Mouse (Mus musculus) ovary, postnatal 10 days (tissue): ENCODE data around the gene Pmel.
"Not testable (repeated sequence)": the region's sequence is repeated elsewhere in the genome, so short reads cannot be mapped to it uniquely, and the experiment has no call there.

Experiments used
- DNase-seq: peaks from one replicate; pipeline ENCODE4 v3.0.0; 2022; ENCODE audit warnings: low spot score

The Pmel gene

DNA sequence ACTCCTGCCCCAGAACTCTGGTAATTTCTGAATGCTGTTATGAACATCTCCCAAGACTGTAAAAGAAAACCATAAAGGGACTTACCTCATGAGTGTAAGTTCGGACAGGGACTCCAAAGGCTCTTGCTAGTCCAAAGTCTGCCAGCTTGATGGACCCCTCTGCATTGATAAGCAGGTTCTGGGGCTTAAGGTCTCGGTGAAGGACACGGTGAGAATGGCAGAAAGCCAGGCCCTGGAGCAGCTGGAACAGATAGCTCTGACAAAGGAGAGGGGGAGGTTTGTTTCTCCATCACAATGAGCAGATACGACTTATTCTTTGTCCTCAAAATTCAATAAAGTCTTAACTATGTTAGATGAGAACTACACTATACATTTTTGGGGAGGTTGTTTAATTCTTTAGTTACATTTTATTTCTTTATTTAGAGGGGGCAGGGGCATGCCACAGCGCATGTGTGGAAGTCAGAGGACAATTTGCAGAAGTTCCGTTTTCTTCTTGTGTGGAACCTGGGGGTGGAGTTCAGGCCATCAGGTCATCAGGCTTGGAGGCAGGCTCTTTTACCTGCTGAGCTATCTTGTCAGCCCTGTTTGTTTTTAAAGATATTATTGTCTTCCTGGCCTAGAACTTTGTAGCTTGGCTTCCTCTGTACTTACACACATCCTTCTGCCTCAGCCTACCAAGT is 1.5 kb upstream of the Pmel start:
- no peak for DNase-seq

DNA sequence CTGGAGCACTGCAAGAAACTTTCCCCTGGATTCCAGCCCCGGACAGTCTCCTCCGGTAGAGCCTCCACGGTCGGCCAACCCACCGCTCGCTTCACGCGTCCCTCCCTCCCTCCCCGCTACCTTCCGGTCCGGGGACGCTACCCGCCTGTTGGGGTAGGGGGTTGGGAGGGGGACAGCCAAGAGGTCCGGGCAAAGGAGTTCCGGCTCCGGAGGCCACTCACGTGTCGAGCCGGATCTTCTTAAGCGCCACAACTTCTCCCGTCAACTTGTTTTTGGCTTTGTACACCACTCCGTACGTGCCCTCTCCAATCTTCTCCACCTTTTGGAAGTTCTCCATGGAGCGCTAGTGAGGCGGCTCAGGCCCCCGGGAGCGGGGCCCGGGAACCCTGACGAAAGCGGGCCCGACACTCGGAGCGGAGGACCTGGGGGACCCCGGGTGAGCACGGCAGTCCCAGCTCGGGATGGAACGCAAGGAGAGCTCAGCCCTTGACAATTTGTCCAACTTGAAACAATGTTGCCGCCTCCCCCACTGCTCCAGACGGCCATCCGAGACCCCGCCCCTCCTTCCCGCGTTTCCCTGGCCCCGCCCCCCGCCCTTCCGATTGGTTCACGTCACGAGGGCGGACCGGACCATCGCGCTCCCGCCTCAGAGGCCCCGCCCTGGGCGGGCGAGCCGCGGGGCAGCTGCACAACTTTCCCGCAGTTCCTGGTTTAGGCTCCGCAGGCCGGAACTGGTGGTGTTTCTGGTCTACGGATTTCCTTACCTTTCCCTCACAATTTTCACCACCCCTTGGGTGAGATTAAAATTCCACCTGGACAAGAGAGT is 709 bp downstream of the Pmel start, which contains the start of gene Cdk2:
TSS of gene Cdk2 (minus strand) at position 541 of the 826 bp plus-strand sequence.
- DNase-seq: peak; percentile 83

DNA sequence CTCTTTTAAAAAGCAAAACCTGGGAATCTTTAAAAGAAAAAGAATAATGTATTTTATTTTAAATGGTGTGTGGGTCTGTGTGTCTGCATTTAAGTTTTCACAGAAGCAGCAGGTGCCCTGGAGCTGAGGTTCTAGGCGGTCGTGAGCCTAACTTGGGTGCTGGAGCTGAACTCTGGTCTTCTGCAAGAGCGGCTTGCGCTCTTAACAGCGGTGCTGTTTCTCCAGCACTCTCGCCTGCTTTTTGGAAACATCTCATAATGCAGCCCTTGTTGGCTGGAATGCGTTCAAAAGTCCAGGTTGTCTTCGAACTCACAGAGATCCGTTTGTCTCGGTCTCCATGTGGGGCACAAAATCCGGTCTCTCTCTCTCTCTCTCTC is 1.3 kb downstream of the Pmel start:
- no peak for DNase-seq

DNA sequence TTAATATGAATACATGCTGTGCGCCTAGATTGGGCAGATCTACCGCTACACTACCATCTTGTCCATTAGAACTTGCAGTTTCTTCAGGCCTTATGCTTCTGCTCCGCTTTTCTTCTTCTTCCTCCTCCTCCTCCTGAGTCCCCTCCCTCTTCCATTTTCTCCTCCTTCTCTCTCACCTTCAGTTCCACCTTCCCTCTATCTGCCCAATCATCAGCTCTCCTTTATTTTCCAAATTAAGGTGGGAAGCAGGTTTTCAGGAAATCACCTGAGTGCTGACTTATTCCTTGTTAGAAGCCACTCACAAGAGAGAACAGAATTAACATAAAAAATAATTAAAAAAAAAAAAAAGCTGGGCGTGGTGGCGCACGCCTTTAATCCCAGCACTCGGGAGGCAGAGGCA is 7.3 kb downstream of the Pmel start:
- DNase-seq: not testable (repeated sequence)

DNA sequence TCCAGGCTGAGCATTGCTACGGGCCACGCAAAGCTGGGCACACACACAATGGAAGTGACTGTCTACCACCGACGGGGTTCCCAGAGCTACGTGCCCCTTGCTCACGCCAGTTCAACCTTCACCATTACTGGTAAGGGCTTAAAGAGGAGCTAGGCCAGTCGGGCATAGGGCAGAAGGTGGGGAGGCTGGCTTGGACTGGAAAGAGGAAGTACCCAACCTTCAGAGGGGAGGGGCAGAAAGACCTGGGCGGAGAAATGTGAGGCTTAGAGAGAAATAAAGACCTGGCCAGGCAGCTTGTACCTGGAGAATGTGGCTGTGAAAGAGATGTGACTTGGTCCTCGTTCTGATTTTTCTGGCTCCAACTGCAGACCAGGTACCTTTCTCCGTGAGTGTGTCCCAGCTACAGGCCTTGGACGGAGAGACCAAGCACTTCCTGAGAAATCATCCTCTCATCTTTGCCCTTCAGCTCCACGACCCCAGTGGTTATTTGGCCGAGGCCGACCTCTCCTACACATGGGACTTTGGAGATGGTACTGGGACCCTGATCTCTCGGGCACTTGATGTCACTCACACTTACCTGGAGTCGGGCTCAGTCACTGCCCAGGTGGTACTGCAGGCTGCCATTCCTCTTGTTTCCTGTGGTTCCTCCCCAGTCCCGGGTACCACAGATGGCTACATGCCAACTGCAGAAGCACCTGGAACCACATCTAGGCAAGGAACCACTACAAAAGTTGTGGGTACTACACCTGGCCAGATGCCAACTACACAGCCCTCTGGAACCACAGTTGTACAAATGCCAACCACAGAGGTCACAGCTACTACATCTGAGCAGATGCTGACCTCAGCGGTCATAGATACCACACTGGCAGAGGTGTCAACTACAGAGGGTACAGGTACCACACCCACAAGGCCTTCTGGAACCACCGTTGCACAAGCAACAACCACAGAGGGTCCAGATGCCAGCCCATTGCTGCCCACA is 11.9 kb downstream of the Pmel start:
- DNase-seq: no peak

DNA sequence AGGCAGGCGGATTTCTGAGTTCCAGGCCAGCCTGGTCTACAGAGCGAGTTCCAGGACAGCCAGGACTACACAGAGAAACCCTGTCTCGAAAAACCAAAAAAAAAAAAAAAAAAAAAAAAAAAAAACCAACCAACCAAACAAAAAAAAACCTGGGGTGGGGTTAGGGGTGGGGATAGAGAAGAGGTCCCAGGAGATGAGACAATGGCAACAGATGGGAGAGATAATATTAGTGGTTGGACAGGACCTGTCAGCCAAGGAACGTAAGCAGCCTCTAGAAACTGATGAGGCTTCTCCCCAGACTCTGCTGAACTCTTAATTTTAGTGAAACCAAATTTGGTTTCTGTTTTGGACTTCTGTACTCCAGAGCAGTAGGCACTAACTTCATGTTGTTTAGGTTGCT is 21.5 kb downstream of the Pmel start:
- DNase-seq: not testable (repeated sequence)

DNA sequence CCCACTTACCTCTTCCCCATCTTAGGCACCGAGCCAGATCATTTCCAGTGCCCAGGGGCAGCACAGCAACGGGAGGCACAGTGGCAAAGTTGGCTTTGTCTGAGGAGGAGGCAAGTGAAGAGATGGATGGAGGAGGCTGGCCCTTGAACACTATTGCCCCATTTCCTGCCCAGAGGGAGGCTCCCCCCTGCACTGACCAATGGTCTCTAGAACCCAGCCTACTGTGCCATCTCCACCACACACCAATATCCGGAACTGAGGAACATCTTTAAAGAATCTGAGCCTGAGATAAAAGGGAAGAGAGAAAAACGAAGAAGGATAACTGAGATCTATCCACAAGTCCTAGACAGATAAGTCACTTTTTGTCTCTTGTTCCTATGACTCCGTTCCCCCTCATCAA is 24.1 kb downstream of the Pmel start:
- DNase-seq: no peak

DNA sequence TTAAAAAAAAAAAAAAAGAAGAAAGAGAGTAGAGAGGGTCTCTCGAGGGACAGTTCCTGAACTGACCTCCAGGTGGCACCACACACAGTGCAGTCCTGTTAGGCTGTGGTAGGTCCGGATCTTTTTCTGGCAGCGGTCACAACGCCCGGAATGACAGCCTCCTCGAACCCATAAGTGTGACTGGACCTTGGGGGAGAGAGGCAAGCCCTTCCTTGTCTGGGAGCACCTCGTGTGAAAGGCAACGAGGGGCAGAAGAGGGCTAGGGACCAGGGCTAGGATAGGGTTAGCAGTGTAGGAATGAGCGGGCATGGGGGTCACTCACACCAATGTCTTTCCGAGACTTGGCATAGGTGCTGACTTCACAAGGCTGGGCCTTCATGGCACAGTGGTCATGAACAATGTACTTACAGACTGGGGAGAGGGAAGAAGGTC is 27.0 kb downstream of the Pmel start:
- DNase-seq: peak; percentile 55

DNA sequence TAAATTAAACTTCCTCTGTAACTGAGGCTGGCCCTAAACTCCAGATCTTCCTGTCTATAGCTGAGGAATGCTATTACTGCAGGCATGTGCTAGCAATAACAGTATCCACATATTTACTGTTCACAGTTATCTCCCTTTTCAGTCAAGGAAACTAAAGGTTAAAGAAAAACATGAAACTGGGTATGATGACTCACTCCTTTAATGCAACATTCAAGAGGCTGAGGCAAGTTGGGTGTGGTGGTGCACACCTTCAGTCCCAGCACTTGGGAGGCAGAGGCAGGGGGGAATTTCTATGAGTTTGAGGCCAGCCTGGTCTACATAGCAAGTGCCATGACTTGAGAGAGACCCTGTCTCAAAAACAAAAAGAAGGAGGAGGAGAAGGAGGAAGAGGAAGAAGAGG is 28.0 kb downstream of the Pmel start:
- DNase-seq: no peak

DNA sequence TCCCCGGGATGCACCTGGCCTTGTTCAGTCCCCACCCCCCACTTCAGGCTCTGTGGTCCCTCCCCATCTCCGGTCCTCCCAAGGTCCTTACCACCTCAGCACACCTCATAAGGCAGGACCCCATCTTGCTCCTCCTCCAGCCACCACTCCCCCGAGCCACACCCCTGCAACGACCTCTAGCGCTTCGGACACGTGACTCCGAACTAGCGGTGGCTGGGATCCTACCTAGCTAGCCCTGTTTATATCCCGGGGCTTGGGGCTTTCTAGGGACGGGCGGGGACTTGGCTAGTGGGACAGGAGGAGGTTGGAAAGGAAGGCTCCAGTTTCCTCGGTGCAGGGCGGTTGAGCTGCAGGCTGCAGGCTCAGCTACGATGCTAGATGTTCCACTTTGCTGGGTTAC is 33.4 kb downstream of the Pmel start:
- DNase-seq: no peak

DNA sequence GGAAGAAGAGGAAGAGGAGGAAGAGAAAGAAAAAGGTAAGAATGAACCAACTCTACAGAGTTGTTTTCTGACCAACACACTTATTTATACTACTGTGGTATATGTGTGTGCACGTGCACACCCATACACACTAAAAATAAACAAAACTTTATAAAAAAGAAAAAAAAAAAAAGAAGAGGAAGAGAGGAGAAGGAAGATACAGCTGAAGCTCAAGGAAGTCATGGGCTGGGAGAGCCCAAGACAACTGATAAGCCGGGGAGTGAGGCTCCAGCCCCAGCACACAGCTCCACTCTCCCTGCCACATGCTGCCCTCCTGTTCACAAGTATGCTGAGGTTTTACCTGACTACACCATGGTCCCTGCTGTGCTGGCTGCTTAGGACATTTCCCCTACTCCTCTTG is 36.3 kb downstream of the Pmel start:
- DNase-seq: no peak

DNA sequence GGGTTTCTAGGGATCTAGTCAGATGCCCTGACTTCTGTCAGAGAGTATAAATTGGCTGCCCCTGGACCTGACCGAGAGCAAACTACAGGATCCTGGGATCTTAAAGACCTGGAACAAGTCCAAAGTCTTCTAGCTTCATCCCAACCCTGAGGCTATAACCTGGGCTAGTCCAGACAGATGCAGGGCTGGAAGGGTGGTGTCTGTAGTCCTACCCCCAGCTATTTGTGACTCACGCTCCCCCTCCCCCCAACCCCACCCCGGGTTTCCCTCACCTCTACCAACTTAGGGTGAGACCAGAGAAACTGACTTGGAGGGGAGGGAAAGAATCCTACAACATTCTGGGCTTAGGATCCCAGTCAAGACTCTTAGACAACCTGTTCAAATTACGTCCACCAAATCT is 38.6 kb downstream of the Pmel start:
- no peak for DNase-seq

DNA sequence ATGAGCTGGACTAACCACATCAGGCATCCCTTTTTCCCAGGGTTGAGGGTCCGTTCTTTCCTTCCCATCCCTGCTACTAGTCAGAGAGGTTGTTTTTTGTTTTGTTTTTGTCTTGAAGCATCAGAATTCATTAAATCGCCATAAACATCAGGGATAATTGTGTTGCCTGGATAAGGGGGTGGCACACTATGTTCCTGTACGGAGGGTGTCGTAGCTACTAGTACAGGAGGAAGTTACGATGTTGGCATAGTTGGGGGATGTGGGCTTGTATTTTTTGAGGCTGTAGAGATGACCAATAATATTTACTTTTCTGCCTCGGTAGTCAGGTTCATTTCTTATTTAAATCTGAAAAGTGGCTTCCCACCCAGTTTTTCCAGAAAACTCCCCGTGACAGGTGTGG is 39.2 kb downstream of the Pmel start:
- no peak for DNase-seq

DNA sequence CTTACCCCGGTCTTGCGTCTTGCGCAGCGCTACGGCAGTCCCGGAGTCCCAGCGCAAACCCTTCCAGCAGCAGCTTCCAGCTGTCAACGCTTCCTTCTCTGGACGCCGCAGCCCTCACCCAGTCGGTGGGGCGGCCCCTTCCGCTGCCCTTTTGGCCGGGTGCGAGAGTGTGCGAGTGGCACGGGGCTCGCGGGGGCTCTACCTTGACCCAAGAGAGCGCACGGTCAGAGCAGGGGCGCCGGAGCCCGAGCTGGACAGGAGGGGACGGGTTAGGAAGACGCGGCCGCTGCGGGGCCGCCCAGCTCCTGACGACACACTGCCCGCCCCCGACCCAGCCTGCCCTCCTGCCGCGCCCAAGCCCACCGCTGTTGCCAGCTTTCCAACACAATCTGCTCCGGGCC is 39.8 kb downstream of the Pmel start:
- peak; percentile 49 for DNase-seq

DNA sequence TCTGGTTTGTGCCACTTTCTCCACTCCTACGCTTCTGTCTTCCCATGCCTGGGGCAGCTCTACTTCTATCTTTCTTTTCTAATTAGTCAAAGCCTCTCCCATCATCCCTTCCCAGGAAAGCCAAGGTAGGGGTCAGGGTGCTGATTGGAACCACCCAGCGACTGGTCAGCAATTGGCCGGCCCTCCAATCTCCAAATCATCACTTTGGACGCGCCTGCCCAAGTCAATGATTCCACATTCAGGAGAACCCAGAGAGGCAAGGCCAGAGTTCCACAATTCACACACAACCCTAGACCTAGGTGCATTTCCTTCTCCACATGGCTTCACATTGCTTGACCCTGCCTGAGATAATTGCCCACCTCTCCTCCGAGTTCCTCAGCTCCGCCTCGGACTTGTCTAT is 40.2 kb downstream of the Pmel start:
- DNase-seq: peak; percentile 2

DNA sequence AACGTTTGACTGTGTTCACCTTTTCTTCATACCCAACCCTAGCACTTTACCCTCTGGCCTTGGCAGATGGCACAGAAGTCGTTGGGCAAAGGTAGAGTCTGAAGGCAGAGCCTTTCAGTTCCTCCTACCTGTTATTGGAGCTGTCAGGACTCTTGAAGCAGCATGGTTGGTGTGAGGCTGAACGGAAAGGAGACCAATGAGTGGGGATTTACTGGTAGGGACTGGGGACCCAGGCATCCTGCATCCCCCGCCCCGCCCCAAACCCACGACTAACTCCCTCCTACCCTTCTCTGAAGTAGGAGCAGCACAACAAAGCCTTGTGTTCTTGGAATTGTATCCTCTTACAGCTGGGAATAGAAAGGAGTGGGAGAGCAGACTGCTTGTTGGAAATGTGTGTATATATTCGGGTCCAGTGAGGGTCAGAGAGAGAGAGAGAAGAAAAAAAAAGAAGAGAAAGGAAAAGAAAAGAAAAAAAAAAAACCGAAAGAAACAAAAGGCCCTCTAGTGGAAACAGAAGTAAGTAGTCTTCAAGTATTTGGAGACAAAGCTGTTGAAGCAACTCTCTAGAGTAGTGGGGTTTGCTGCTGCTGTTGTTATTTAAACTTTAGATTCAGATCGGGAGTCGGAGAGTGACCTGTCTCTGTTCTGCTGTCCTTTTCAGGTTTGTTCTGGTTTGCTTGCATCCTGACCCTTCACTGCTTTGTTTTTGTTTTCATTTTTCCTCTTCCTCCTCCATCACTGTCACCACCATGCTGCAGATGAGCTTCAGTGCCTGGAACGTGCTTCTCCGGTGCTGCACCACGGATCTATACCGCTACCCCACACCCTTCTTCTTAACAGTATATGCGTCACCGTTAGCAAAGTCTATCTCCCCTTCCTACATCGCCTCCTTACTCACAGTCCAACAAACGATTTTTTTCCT is 40.9 kb downstream of the Pmel start, which contains the start of gene Dgka:
TSS of gene Dgka (minus strand) at position 176 of the 922 bp plus-strand sequence.
- DNase-seq: peak; percentile 2

DNA sequence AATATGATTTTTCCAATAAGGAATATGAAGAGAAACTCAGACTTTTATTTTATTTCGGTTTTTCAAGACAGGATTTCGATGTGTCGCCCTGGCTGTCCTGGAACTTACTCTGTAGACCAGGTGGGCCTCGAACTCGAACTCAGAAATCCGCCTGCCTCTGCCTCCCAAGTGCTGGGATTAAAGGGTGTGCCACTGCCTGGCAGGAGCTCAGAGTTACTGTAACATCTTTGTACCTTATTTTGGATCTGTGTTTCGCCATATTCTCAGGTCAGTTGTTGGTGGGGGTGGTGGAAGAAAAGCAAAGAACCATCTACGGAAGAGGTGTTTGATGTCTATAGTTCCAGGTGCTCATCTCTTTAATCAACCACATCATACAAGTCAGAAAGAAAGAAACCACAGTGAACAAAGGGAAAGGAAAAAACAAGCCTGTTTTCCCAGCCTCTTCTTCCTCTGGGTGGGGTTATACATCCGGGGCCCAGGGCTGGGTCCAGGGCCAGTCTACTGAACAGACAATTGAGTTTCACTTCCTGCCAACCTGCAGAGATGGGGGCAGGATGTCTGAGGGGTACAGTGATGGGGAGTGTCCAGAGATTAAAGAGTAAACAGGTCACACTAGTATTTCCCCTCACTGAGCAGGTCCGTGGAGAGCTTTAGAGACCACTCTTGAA is 42.1 kb downstream of the Pmel start:
- no peak for DNase-seq

DNA sequence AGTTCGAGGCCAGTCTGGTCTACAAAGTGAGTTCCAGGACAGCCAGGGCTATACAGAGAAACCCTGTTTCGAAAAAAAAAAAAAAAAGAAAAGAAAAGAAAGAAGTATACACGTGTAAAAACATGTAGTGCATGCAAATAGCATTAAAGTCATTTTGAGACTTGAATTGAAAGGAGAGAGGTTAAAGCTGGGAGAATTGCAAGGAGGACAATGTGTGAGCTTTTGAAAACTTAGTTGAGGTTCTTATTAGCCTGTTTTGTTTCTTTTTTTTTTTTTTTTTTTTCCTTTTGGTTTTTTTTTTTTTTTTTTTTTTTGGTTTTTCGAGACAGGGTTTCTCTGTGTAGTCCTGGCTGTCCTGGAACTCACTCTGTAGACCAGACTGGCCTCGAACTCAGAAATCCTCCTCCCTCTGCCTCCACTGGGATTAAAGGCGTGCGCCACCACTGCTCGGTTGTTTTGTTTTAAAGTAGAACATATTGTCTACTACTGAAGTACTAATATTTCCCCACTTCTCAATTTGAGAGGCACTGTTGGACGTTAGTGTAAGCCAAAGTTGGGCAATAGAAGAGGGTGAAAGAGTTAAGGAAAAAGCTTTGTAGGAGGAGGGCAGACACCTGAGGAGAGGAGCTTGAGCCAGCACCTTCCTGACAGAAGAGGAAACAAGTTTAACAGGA is 43.1 kb downstream of the Pmel start:
- no peak for DNase-seq

DNA sequence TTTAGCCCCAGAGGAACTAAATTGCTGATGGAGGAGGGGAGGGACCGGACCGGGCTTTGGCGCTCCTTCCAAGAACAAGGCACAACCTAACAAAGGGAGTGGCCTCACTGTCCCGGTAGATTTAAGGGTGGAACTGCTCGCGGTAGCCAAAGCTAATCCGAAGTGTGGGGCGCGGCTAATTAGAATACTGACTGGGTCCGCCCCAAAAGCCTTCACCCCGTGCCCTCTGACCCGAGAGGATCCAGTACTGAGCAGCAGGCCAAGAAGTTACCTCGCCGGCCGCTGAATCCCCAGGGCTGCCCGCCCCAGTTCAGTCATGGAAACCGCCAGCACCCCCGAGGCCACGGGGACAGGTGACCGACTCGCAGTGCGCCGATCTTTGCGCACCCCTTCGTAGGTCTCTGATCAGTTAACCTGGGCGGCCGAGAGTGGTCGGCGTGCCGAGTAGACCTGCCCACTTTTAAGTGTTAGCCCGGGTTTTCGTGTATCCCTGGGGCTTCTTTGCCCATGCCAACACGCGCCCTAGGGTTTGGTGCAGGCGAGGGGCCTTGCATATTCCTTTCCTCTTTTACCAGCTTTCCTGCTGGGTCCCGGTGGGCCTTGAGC is 43.8 kb downstream of the Pmel start, which contains the start of gene Pym1:
TSS of gene Pym1 (plus strand) at position 244 of the 606 bp plus-strand sequence.
- peak; percentile 64 for DNase-seq
